Mouse (Mus musculus): ENCODE data around the gene Rab36. TPM values are rescaled to one million over a fixed set of nuclear protein-coding genes. Genes with fewer than 3 reads are reported as not detected.

Gene Rab36
- polyA plus RNA-seq, 1 experiment from 2014 or later = 5.6 TPM

- H3K9ac ChIP-seq = no peak overlapping the region
- no peak overlapping the region for H3K4me3 ChIP-seq (replicated peaks)
- no peaks in the 10 kb centered on the region for H3K27me3 ChIP-seq (replicated peaks)
- H3K27ac ChIP-seq = no peak overlapping the region; the same call in 1 of the 2 replicates
- H3K4me1 ChIP-seq (replicated peaks) = peaks cover 10% of the 10 kb centered on the region; the same call in 1 of the 2 replicates
- no peak for ATAC-seq
- H3K36me3 ChIP-seq = no peaks in the 10 kb centered on the region
- WGBS = 65% methylated on average over 14 of the region's 14 CpGs
- no peak overlapping the region for H3K4me2 ChIP-seq (replicated peaks)
- H3K9me3 ChIP-seq = no peaks in the 10 kb centered on the region
These were observed 41.6 kb downstream of the Rab36 start for GRCm38 (mm10) chr10:75078174-75079128.

GRCm38 (mm10) chr10:75085330-75085729, 48.5 kb downstream of the Rab36 start:
- no peak for ATAC-seq
- Histone ChIP-seq H3K4me1 (replicated peaks) (no peaks in the 10 kb centered on the region), H3K9me3 (no peaks in the 10 kb centered on the region), H3K27ac (no peak overlapping the region), H3K27me3 (replicated peaks) (no peaks in the 10 kb centered on the region), H3K4me3 (replicated peaks) (no peak overlapping the region), H3K9ac (no peak overlapping the region), H3K4me2 (replicated peaks) (no peak overlapping the region), H3K36me3 (no peaks in the 10 kb centered on the region)
- 74% methylated on average over 1 of the region's 1 CpGs for WGBS

GRCm38 (mm10) chr10:75088471-75088870, 51.6 kb downstream of the Rab36 start:
- no peaks in the 10 kb centered on the region for H3K27me3 ChIP-seq (replicated peaks)
- H3K4me2 ChIP-seq (replicated peaks) = no peak overlapping the region
- no peaks in the 10 kb centered on the region for H3K9me3 ChIP-seq
- H3K27ac ChIP-seq = no peak overlapping the region
- WGBS = 92% methylated on average over 4 of the region's 4 CpGs
- no peak overlapping the region for H3K9ac ChIP-seq
- peaks cover 4% of the 10 kb centered on the region for H3K4me1 ChIP-seq (replicated peaks)
- H3K4me3 ChIP-seq (replicated peaks) = no peak overlapping the region
- no peaks in the 10 kb centered on the region for H3K36me3 ChIP-seq
- ATAC-seq = no peak

- Histone ChIP-seq H3K27ac (no peak overlapping the region), H3K36me3 (no peaks in the 10 kb centered on the region), H3K4me2 (replicated peaks) (no peak overlapping the region), H3K9me3 (no peaks in the 10 kb centered on the region), H3K4me3 (replicated peaks) (no peak overlapping the region), H3K27me3 (replicated peaks) (no peaks in the 10 kb centered on the region), H3K4me1 (replicated peaks) (peaks cover 11% of the 10 kb centered on the region), H3K9ac (no peak overlapping the region)
- WGBS = 58% methylated on average over 10 of the region's 10 CpGs
- ATAC-seq = no peak
These were observed 54.8 kb downstream of the Rab36 start for GRCm38 (mm10) chr10:75091478-75092152.

- ATAC-seq = 0 out of 2 replicates have a peak, but pooled peaks have one; percentile 9
- Histone ChIP-seq H3K4me3 (replicated peaks) (no peak overlapping the region), H3K4me2 (replicated peaks) (no peak overlapping the region), H3K27ac (no peak overlapping the region), H3K36me3 (no peaks in the 10 kb centered on the region), H3K9me3 (no peaks in the 10 kb centered on the region), H3K4me1 (replicated peaks) (peaks cover 19% of the 10 kb centered on the region), H3K27me3 (replicated peaks) (no peaks in the 10 kb centered on the region), H3K9ac (no peak overlapping the region)
- whole genome bisulfite sequencing = 43% methylated on average over 22 of the region's 22 CpGs
These were observed 56.6 kb downstream of the Rab36 start for GRCm38 (mm10) chr10:75093252-75093987.

- Histone ChIP-seq H3K4me3 (replicated peaks) (no peak overlapping the region), H3K27ac (no peak overlapping the region), H3K27me3 (replicated peaks) (no peaks in the 10 kb centered on the region), H3K9ac (no peak overlapping the region), H3K4me1 (replicated peaks) (peaks cover 27% of the 10 kb centered on the region), H3K9me3 (no peaks in the 10 kb centered on the region), H3K36me3 (no peaks in the 10 kb centered on the region), H3K4me2 (replicated peaks) (no peak overlapping the region)
- ATAC-seq = no peak
- WGBS = 91% methylated on average over 1 of the region's 1 CpGs
These were observed 57.5 kb downstream of the Rab36 start for GRCm38 (mm10) chr10:75094338-75094737.

GRCm38 (mm10) chr10:75095216-75095615, 58.4 kb downstream of the Rab36 start:
- ATAC-seq = no peak
- H3K4me1 ChIP-seq (replicated peaks) = peaks cover 27% of the 10 kb centered on the region
- 93% methylated on average over 7 of the region's 7 CpGs for WGBS

GRCm38 (mm10) chr10:75098446-75099183, 61.8 kb downstream of the Rab36 start:
- 39% methylated on average over 10 of the region's 10 CpGs for WGBS
- Histone ChIP-seq H3K27ac (no peak overlapping the region), H3K9me3 (no peaks in the 10 kb centered on the region), H3K9ac (no peak overlapping the region), H3K4me1 (replicated peaks) (peaks cover 28% of the 10 kb centered on the region), H3K4me3 (replicated peaks) (no peak overlapping the region), H3K27me3 (replicated peaks) (no peaks in the 10 kb centered on the region), H3K36me3 (no peaks in the 10 kb centered on the region), H3K4me2 (replicated peaks) (no peak overlapping the region)
- peak; percentile 48; the same call in 1 of the 2 replicates for ATAC-seq

More at GRCm38 (mm10) chr10:75095216-75095615, 58.4 kb downstream of the Rab36 start:
- no peak overlapping the region for H3K4me3 ChIP-seq (replicated peaks)
- H3K9ac ChIP-seq = no peak overlapping the region
- no peak overlapping the region for H3K27ac ChIP-seq
- H3K27me3 ChIP-seq (replicated peaks) = no peaks in the 10 kb centered on the region
- H3K9me3 ChIP-seq = no peaks in the 10 kb centered on the region
- no peak overlapping the region for H3K4me2 ChIP-seq (replicated peaks)
- no peaks in the 10 kb centered on the region for H3K36me3 ChIP-seq

- ATAC-seq = no peak; the same call in 1 of the 2 replicates
These were observed 63.4 kb downstream of the Rab36 start for GRCm38 (mm10) chr10:75100298-75100697.

GRCm38 (mm10) chr10:75103502-75103901, 66.6 kb downstream of the Rab36 start:
- peaks cover 43% of the 10 kb centered on the region for H3K4me1 ChIP-seq (replicated peaks)
- H3K4me3 ChIP-seq (replicated peaks) = no peak overlapping the region
- ATAC-seq = no peak
- H3K36me3 ChIP-seq = no peaks in the 10 kb centered on the region
- H3K27me3 ChIP-seq (replicated peaks) = no peaks in the 10 kb centered on the region
- H3K27ac ChIP-seq = 0 out of 2 replicates have a peak overlapping the region, but pooled peaks have one; percentile 17
- no peaks in the 10 kb centered on the region for H3K9me3 ChIP-seq
- no peak overlapping the region for H3K4me2 ChIP-seq (replicated peaks)
- no peak overlapping the region for H3K9ac ChIP-seq
- 82% methylated on average over 2 of the region's 2 CpGs for WGBS

More at GRCm38 (mm10) chr10:75100298-75100697, 63.4 kb downstream of the Rab36 start:
- Histone ChIP-seq H3K9me3 (no peaks in the 10 kb centered on the region), H3K9ac (no peak overlapping the region), H3K4me3 (replicated peaks) (no peak overlapping the region), H3K4me2 (replicated peaks) (no peak overlapping the region), H3K4me1 (replicated peaks) (peaks cover 35% of the 10 kb centered on the region), H3K36me3 (no peaks in the 10 kb centered on the region), H3K27me3 (replicated peaks) (no peaks in the 10 kb centered on the region), H3K27ac (no peak overlapping the region)
- WGBS = 64% methylated on average over 7 of the region's 7 CpGs

Measured in intestine, embryonic 15.5 days (tissue).